Mouse (Mus musculus) layer of hippocampus, adult 6 months (tissue): ENCODE results near the gene Sec22c. TPM values are rescaled to one million over a fixed set of nuclear protein-coding genes. Genes with fewer than 3 reads are reported as not detected.

Source experiments
- long read RNA-seq, 2 experiments: library from polyadenylated mRNA; unstranded; transcript quantifications; one replicate each; pipeline ENCODE4 v2.0.0; 2019 to 2020
- polyA plus RNA-seq: library from polyadenylated mRNA; unstranded; fragments of <200 nt; fragmentation: Nextera tagmentation; gene quantifications from 2 replicates; pipeline ENCODE4 v1.2.3, GENCODE M21; 2021

Gene Sec22c
- polyA plus RNA-seq, result 6.5 and 7.4 TPM in 2 replicates
- long read RNA-seq, experiment 1, partial matches to known transcripts, result 5 of 12 reads
- long read RNA-seq, experiment 1, other reads (novel, unspliced or antisense), result 4 of 12 reads
- long read RNA-seq, experiment 2, full-length matches to known transcripts, result 36 of 67 reads
- long read RNA-seq, experiment 2, partial matches to known transcripts, result 7 of 67 reads
- long read RNA-seq, experiment 2, other reads (novel, unspliced or antisense), result 24 of 67 reads

GRCm38 (mm10) chr9:121704646-121705625 lies at the start of gene Sec22c:
Sec22c (minus strand) TSS chr9:121705490.

GRCm38 (mm10) chr9:121718792-121719318 lies 13.6 kb upstream of the Sec22c start, which contains the start of gene Nktr:
Nktr (plus strand) TSS chr9:121719169.

GRCm38 (mm10) chr9:121709898-121710583 lies 4.8 kb upstream of the Sec22c start, which contains the start of gene Ss18l2:
Ss18l2 (plus strand) TSS chr9:121710329.

GRCm38 (mm10) chr9:121642401-121643181 lies 62.7 kb downstream of the Sec22c start, which contains the start of gene Vipr1:
Vipr1 (plus strand) TSS chr9:121642716.

GRCm38 (mm10) chr9:121642001-121642400 lies 63.3 kb downstream of the Sec22c start, which contains the start of gene Lyzl4:
Lyzl4 (minus strand) TSS chr9:121642096.

Other genes with a start within 250 kb of the Sec22c start
- gene Cck, start 209.8 kb downstream of the Sec22c start, polyA plus RNA-seq, result 1,697 and 1,703 TPM in 2 replicates
- gene Lyzl4, start 63.4 kb downstream of the Sec22c start, polyA plus RNA-seq, result 0.65 and 1.2 TPM in 2 replicates
- gene Vipr1, start 62.8 kb downstream of the Sec22c start, polyA plus RNA-seq, result 1.3 and 1.4 TPM in 2 replicates
- 313 and 385 TPM in 2 replicates for gene Ss18l2, start 4.8 kb upstream of the Sec22c start, polyA plus RNA-seq
- 18.0 and 18.4 TPM in 2 replicates for gene Nktr, start 13.7 kb upstream of the Sec22c start, polyA plus RNA-seq
- 5.8 and 7.2 TPM in 2 replicates for gene Zfp651, start 53.8 kb upstream of the Sec22c start, polyA plus RNA-seq
- 6.4 and 7.5 TPM in 2 replicates for gene Klhl40, start 72.1 kb upstream of the Sec22c start, polyA plus RNA-seq
- gene Hhatl, start 87.0 kb upstream of the Sec22c start, polyA plus RNA-seq, result 11.8 and 12.8 TPM in 2 replicates
- 10.9 and 13.5 TPM in 2 replicates for gene Ccdc13, start 134.0 kb upstream of the Sec22c start, polyA plus RNA-seq
- 261 and 275 TPM in 2 replicates for gene Higd1a, start 152.9 kb upstream of the Sec22c start, polyA plus RNA-seq
- gene Ackr2, start 192.9 kb upstream of the Sec22c start, polyA plus RNA-seq, result 0.41 and 0.63 TPM in 2 replicates
- not detected in 2 replicates for gene Cyp8b1, start 210.8 kb upstream of the Sec22c start, polyA plus RNA-seq
- gene Fam198a, start 245.5 kb upstream of the Sec22c start, polyA plus RNA-seq, result 3.9 and 4.1 TPM in 2 replicates